Comparison of ENCODE assay signal across 20 mouse cellular contexts in genomic region chr1:187294522-187294921, GRCm38 (mm10).
"Had no signal": no experiment of that assay in that cellular context is flagged by ENCODE, and none has a peak within 500 bp of the region (broad histone marks: within the 10 kb centered on the region; RNA-seq: fewer than 3 reads in every experiment).

No protein-coding gene starts in this region.

- H3K9ac ChIP-seq: limb, embryonic 13.5 days; liver, embryonic 12.5 days; liver, embryonic 15.5 days; midbrain, embryonic 13.5 days; neural tube, embryonic 12.5 days; neural tube, embryonic 15.5 days had no signal

- H3K4me2 ChIP-seq: limb, embryonic 13.5 days; liver, embryonic 12.5 days; liver, embryonic 15.5 days; midbrain, embryonic 13.5 days; neural tube, embryonic 12.5 days; neural tube, embryonic 15.5 days had no signal

- H3K9me3 ChIP-seq: limb, embryonic 10.5 days; limb, embryonic 13.5 days; liver, embryonic 12.5 days; liver, embryonic 15.5 days; midbrain, embryonic 13.5 days; neural tube, embryonic 12.5 days; neural tube, embryonic 15.5 days had no signal

- H3K4me3 ChIP-seq: layer of hippocampus, adult 2 months; limb, embryonic 10.5 days; limb, embryonic 13.5 days; liver, embryonic 12.5 days; liver, embryonic 15.5 days; midbrain, embryonic 13.5 days; neural tube, embryonic 12.5 days; neural tube, embryonic 15.5 days had no signal

- ATAC-seq: intestine, embryonic 16.5 days; liver, embryonic 12.5 days; midbrain, embryonic 13.5 days had no signal

- H3K4me1 ChIP-seq: limb, embryonic 10.5 days; limb, embryonic 13.5 days; liver, embryonic 12.5 days; liver, embryonic 15.5 days; midbrain, embryonic 13.5 days; neural tube, embryonic 12.5 days; neural tube, embryonic 15.5 days had no signal

- DNase-seq: kidney, postnatal 25 days; layer of hippocampus, adult 9-11 months; liver; lung, adult 18-20 months; right cerebral cortex, adult 18-20 months; right cerebral cortex, postnatal 14 days; right cerebral cortex, postnatal 4 days; thymus, adult 2 months; thymus, postnatal 25 days had no signal

- H3K36me3 ChIP-seq: limb, embryonic 10.5 days; limb, embryonic 13.5 days; liver, embryonic 12.5 days; liver, embryonic 15.5 days; midbrain, embryonic 13.5 days; neural tube, embryonic 12.5 days; neural tube, embryonic 15.5 days had no signal

- H3K27me3 ChIP-seq: limb, embryonic 13.5 days; liver, embryonic 12.5 days; liver, embryonic 15.5 days; midbrain, embryonic 13.5 days; neural tube, embryonic 12.5 days; neural tube, embryonic 15.5 days had no signal

- H3K27ac ChIP-seq: kidney, postnatal 0 days; layer of hippocampus, adult 2 months; limb, embryonic 10.5 days; limb, embryonic 13.5 days; liver, embryonic 12.5 days; liver, embryonic 15.5 days; macrophage; midbrain, embryonic 13.5 days; neural tube, embryonic 12.5 days; neural tube, embryonic 15.5 days had no signal
